Mouse (Mus musculus) embryo, embryonic 10 days (tissue): ENCODE results near the gene Atxn1l.
"Not testable (repeated sequence)": the region's sequence is repeated elsewhere in the genome, so short reads cannot be mapped to it uniquely, and the experiment has no call there.

Experiments used
- DNase-seq: peaks from one replicate; pipeline ENCODE4 v3.0.0-alpha.2; 2015; ENCODE audit warnings: low spot score

Gene Atxn1l

GRCm38 (mm10) chr8:109737237-109738048, at the start of gene Atxn1l:
Atxn1l (minus strand) TSS chr8:109737739.
- DNase-seq: peak; percentile 89

GRCm38 (mm10) chr8:109780548-109780947, 43.0 kb upstream of the Atxn1l start:
- no peak for DNase-seq

- DNase-seq: no peak
These were observed 42.1 kb upstream of the Atxn1l start for GRCm38 (mm10) chr8:109779431-109780228.

- DNase-seq: peak; percentile 20
These were observed 41.5 kb upstream of the Atxn1l start for GRCm38 (mm10) chr8:109778993-109779421.

- DNase-seq: peak; percentile 99
These were observed 40.9 kb upstream of the Atxn1l start, which contains the start of gene Ap1g1 for GRCm38 (mm10) chr8:109778280-109778977. Ap1g1 (plus strand) TSS chr8:109778554.

- no peak for DNase-seq
These were observed 40.3 kb upstream of the Atxn1l start for GRCm38 (mm10) chr8:109777851-109778250.

- no peak for DNase-seq
These were observed 35.6 kb upstream of the Atxn1l start for GRCm38 (mm10) chr8:109773154-109773553.

GRCm38 (mm10) chr8:109766081-109766480, 28.5 kb upstream of the Atxn1l start:
- no peak for DNase-seq

GRCm38 (mm10) chr8:109764031-109764430, 26.5 kb upstream of the Atxn1l start:
- DNase-seq: no peak

- DNase-seq: no peak
These were observed 22.7 kb upstream of the Atxn1l start for GRCm38 (mm10) chr8:109760221-109760620.

GRCm38 (mm10) chr8:109759426-109759825, 21.9 kb upstream of the Atxn1l start:
- DNase-seq: no peak

GRCm38 (mm10) chr8:109756849-109757248, 19.3 kb upstream of the Atxn1l start:
- DNase-seq: no peak

- DNase-seq: not testable (repeated sequence)
These were observed 18.0 kb upstream of the Atxn1l start for GRCm38 (mm10) chr8:109755554-109755953.

- DNase-seq: no peak
These were observed 17.2 kb upstream of the Atxn1l start for GRCm38 (mm10) chr8:109754696-109755095.

GRCm38 (mm10) chr8:109751731-109752485, 14.4 kb upstream of the Atxn1l start:
- no peak for DNase-seq

GRCm38 (mm10) chr8:109750699-109751098, 13.2 kb upstream of the Atxn1l start:
- DNase-seq: no peak

GRCm38 (mm10) chr8:109750274-109750673, 12.7 kb upstream of the Atxn1l start:
- DNase-seq: no peak

- no peak for DNase-seq
These were observed 10.1 kb upstream of the Atxn1l start for GRCm38 (mm10) chr8:109747468-109748199.

GRCm38 (mm10) chr8:109738049-109738380, 476 bp upstream of the Atxn1l start:
- DNase-seq: no peak

GRCm38 (mm10) chr8:109736819-109737218, 720 bp downstream of the Atxn1l start:
- no peak for DNase-seq

- DNase-seq: no peak
These were observed 3.5 kb downstream of the Atxn1l start for GRCm38 (mm10) chr8:109734018-109734417.
